Mouse (Mus musculus) midbrain, postnatal 0 days (tissue): ENCODE results near the gene Slc25a25. TPM values are rescaled to one million over a fixed set of nuclear protein-coding genes. Genes with fewer than 3 reads are reported as not detected.

ENCODE experiments used
- ATAC-seq: fragments of 200-750 bp; cut with Nextera tagmentation; 2 replicates; pipeline ENCODE4 v1.8.0; 2017; ENCODE audit warnings: moderate number of reproducible peaks, mild to moderate bottlenecking, moderate TSS enrichment, moderate library complexity; ENCODE audit not compliant: low FRiP score
- DNase-seq: peaks from one replicate; pipeline ENCODE4 v3.0.0-alpha.2; 2015; ENCODE audit warnings: low spot score
- H3K27ac ChIP-seq: fragments of 300-500 bp; sonication (generic); 2 replicates; pipeline ENCODE4 v1.5.1; 2014; ENCODE audit warnings: low read depth, mild to moderate bottlenecking, low read length, mixed read lengths
- H3K27me3 ChIP-seq: fragments of 300-500 bp; sonication (generic); 2 replicates; pipeline ENCODE4 v1.6.1; 2014; ENCODE audit warnings: low read length, control low read depth, mixed read lengths; ENCODE audit not compliant: insufficient read depth
- H3K36me3 ChIP-seq: fragments of 300-500 bp; sonication (generic); 2 replicates; pipeline ENCODE4 v1.6.1; 2014; ENCODE audit warnings: low read length, control low read depth, mixed read lengths; ENCODE audit not compliant: insufficient read depth
- H3K4me1 ChIP-seq: fragments of 300-500 bp; sonication (generic); 2 replicates; pipeline ENCODE4 v1.6.1; 2014; ENCODE audit warnings: mild to moderate bottlenecking, control low read depth, antibody characterized with exemption, low read length, mixed read lengths; ENCODE audit not compliant: insufficient read depth
- H3K4me2 ChIP-seq: fragments of 300-500 bp; sonication (generic); 2 replicates; pipeline ENCODE4 v1.6.1; 2014; ENCODE audit warnings: low read depth, mild to moderate bottlenecking, low read length, mixed read lengths; ENCODE audit not compliant: poor library complexity, severe bottlenecking
- H3K4me3 ChIP-seq: fragments of 300-500 bp; sonication (generic); 2 replicates; pipeline ENCODE4 v1.5.1; 2014; ENCODE audit warnings: low read depth, mild to moderate bottlenecking, low read length, moderate library complexity
- H3K9ac ChIP-seq: fragments of 300-500 bp; sonication (generic); replicated peaks from 2 replicates; pipeline ENCODE4 v1.6.1; 2014; ENCODE audit warnings: mild to moderate bottlenecking, low read length, moderate library complexity, mixed read lengths; ENCODE audit not compliant: poor library complexity, severe bottlenecking
- H3K9me3 ChIP-seq: fragments of 300-500 bp; sonication (generic); 2 replicates; pipeline ENCODE4 v1.6.1; 2016; ENCODE audit warnings: low read length, control low read depth
- CTCF ChIP-seq: IDR thresholded peaks from 2 replicates; pipeline ENCODE4 v1.5.1; 2016; ENCODE audit warnings: antibody characterized with exemption, mild to moderate bottlenecking
- WGBS: fragments of 180-500 bp; shearing (Covaris S2); extraction: QIAGEN DNeasy Blood & Tissue Kit; methylation state at CpG from one replicate; pipeline ENCODE4 v1.1.7; 2014; 5-methylcytosine and 5-hydroxymethylcytosine counted together
- polyA plus RNA-seq: library from polyadenylated mRNA; unstranded; fragments of >200 nt; fragmentation: Nextera tagmentation; extraction: Ambion mirVana; gene quantifications from 2 replicates; pipeline ENCODE4 v1.2.1, GENCODE M21; 2015
- total RNA-seq: library from RNA; depleted of rRNA; stranded (reverse); fragments of >200 nt; gene quantifications from 2 replicates; pipeline ENCODE4 v1.2.3, GENCODE M21; 2014

Gene Slc25a25
- total and polyA plus RNA-seq, 2 experiments from 2014 or later: 53.4 to 69.2 TPM

DNA sequence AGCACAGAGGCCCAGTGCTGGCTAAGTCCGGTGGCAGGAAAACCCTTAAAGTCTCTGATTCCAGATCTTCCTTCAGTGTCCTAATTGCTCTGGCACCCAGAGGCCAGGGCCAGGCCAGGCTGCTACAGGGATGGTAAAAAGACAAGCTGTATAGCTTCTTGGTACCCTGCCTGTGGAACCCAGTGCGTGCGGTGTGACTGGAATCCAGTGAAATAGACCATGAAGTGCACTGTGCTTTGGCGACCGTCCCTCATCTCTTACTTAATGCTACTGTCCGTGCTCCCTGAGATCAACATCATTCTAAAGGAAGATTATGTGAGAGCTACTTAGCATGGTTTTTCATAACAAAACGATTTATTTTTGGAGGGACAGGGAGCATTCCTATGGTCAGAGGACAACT, 39.8 kb downstream of the Slc25a25 start:
- Histone ChIP-seq H3K27me3 (no peaks in the 10 kb centered on the region), H3K9ac (no peak overlapping the region), H3K9me3 (no peaks in the 10 kb centered on the region), H3K4me3 (no peak overlapping the region), H3K27ac (no peak overlapping the region), H3K36me3 (peaks cover 25% of the 10 kb centered on the region), H3K4me1 (no peaks in the 10 kb centered on the region), H3K4me2 (no peak overlapping the region)
- DNase-seq (no peak), ATAC-seq (no peak)
- no peak for TF ChIP-seq CTCF
- 82% methylated on average over 7 of the region's 7 CpGs for WGBS

DNA sequence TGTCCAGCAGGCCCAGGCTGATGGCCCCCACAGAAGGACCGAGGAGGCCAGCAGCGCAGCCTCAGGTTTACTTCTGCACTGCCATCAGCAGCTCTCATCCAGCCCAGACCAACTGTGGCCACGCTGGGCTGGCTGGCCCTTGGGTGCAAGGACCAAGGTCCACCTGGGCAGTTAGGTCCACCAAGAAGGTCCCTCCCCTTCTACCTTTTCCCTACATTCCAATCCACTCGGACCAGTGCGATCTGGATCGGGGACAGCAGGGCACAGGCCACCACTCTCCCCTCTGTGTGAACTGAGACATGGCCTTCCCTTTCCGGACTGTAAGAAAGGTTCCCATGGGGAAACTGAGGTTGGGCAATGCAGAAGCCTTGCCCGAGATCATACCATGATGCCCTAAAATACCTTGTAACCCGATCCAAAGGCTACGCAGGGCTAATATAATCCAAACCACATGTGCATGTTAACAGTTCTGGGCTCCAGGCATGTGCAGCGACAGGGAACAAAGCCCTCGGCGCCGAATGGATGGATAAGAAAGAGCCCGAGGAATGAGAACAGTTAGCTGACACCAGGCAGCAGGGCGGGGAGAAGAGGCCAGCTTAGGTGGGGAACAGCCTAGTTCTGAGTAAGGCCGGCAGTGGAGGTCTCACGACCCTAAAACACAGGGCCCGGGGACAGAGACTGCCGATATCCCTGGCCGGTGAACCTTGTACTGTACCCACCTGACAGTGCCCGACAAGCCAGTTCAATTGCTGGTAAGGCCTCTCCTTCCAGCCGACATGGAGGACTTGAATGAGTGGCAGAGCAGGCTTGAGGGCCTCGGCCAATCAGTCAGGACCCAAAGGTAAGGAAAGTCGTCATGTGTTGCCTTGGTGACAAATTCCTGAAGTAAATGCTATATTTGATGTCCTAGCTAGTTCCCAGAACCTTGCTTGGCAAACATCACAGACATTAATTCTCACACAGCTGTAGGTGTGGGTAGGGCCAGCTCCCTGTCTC, 42.5 kb downstream of the Slc25a25 start:
- Histone ChIP-seq H3K27ac (no peak overlapping the region), H3K4me2 (no peak overlapping the region), H3K4me1 (no peaks in the 10 kb centered on the region), H3K9ac (no peak overlapping the region), H3K36me3 (peaks cover 2% of the 10 kb centered on the region; the same call in 1 of the 2 replicates), H3K9me3 (no peaks in the 10 kb centered on the region), H3K27me3 (no peaks in the 10 kb centered on the region), H3K4me3 (no peak overlapping the region)
- 70% methylated on average over 25 of the region's 25 CpGs for WGBS
- TF ChIP-seq CTCF: no peak
- DNase-seq (no peak), ATAC-seq (no peak)

DNA sequence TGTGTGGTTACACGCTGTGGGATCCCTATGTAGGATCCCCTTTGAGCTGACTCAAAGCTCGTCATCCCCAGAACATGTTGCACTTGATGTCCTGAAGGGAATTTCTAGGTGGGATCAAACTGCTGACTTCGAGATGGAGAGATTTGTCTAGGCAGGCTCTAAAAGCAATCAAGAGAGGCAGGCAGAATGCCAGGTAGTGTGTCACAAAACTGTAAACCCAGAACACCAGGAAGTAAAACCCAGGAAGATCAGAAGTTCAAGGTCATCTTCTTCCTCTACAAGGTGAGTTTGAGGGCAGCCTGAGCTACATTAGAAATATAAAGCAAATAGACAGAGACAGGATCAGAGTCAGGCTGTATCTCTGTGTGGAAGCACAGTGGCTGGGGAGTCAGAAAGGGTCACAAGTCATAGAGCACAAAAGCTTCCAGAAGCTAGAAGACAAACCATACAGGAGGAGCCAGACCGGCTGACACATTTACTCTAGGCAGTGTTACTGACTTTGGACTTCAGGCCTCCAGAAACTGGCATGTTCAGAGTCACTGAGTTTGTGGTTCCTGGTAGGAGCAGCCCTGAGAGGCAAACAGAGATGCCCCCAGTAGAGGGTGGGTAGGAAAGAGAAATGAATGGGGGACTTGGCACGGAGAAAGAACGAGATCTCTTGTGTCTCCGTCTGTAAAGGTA, 44.0 kb downstream of the Slc25a25 start:
- H3K4me3 ChIP-seq: no peak overlapping the region
- TF ChIP-seq CTCF: no peak
- H3K4me1 ChIP-seq: no peaks in the 10 kb centered on the region
- peaks cover 13% of the 10 kb centered on the region for H3K36me3 ChIP-seq
- H3K4me2 ChIP-seq: no peak overlapping the region
- no peak for DNase-seq
- H3K9me3 ChIP-seq: no peaks in the 10 kb centered on the region
- 82% methylated on average over 7 of the region's 7 CpGs for WGBS
- H3K27me3 ChIP-seq: no peaks in the 10 kb centered on the region
- no peak for ATAC-seq
- H3K27ac ChIP-seq: no peak overlapping the region
- H3K9ac ChIP-seq: no peak overlapping the region

DNA sequence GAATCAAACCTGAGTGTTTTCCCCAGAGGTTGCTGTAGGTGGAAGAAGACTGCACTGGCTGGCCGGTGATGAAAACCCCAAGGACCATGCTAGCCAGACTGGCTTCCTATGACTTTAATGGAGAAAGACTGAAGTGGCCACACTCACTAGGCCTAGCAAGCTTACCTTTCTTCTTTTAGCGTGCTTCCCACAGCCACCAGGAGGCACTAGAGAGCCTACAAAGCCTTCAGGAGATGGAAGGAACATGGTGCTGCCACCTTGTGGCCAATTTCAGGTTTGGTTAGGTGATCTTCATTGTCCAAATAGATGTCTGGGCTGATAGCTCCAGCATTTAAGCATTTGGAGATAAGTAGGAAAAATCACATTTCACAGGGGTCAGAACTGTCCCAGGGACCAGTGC, 46.6 kb downstream of the Slc25a25 start:
- WGBS: 16% methylated on average over 2 of the region's 2 CpGs
- Histone ChIP-seq H3K27me3 (no peaks in the 10 kb centered on the region), H3K4me1 (no peaks in the 10 kb centered on the region), H3K27ac (no peak overlapping the region), H3K4me3 (no peak overlapping the region), H3K36me3 (peaks cover 37% of the 10 kb centered on the region), H3K9me3 (no peaks in the 10 kb centered on the region), H3K4me2 (no peak overlapping the region), H3K9ac (no peak overlapping the region)
- TF ChIP-seq CTCF: peak; percentile 100
- ATAC-seq (peak; percentile 41; the same call in 1 of the 2 replicates), DNase-seq (peak; percentile 97)

DNA sequence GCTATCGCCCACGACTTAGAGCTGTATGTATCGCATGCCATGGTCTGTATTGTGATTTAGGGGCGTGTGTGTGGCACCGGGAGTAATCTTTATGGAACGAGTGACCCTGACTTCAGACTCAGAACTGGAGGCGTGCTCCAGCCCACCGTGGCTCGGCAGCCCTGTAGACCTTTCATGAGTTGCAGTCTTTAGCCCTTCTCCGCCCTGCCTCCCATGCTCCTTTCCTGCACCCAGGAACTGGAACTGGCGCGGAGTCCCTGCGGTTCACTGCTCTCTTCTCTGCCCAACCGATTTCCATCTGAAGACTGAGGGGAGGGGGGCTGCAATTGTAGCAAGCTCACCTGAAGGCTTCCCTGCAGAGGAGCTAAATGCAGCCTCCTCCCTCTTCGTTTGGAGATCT, 54.5 kb downstream of the Slc25a25 start:
- no peak for TF ChIP-seq CTCF
- Histone ChIP-seq H3K4me1 (peaks cover 10% of the 10 kb centered on the region), H3K36me3 (peaks cover 21% of the 10 kb centered on the region), H3K4me2 (peak overlapping the region; percentile 92), H3K9ac (peak overlapping the region; percentile 78), H3K27me3 (no peaks in the 10 kb centered on the region), H3K9me3 (no peaks in the 10 kb centered on the region), H3K27ac (peak overlapping the region; percentile 77), H3K4me3 (peak overlapping the region; percentile 94)
- DNase-seq (no peak), ATAC-seq (no peak)
- under 1% methylated on average over 15 of the region's 15 CpGs for WGBS
